Mouse (Mus musculus) layer of hippocampus, adult 6 months (tissue): ENCODE measurements around the gene Mup4. TPM values are rescaled to one million over a fixed set of nuclear protein-coding genes. Genes with fewer than 3 reads are reported as not detected.

Experiments
- long read RNA-seq, 2 experiments: library from polyadenylated mRNA; unstranded; transcript quantifications; one replicate each; pipeline ENCODE4 v2.0.0; 2019 to 2020
- polyA plus RNA-seq: library from polyadenylated mRNA; unstranded; fragments of <200 nt; fragmentation: Nextera tagmentation; gene quantifications from 2 replicates; pipeline ENCODE4 v1.2.3, GENCODE M21; 2021

The Mup4 gene
- polyA plus RNA-seq = not detected in 2 replicates
- long read RNA-seq, experiment 1 = 0 reads
- long read RNA-seq, experiment 2 = 0 reads

DNA sequence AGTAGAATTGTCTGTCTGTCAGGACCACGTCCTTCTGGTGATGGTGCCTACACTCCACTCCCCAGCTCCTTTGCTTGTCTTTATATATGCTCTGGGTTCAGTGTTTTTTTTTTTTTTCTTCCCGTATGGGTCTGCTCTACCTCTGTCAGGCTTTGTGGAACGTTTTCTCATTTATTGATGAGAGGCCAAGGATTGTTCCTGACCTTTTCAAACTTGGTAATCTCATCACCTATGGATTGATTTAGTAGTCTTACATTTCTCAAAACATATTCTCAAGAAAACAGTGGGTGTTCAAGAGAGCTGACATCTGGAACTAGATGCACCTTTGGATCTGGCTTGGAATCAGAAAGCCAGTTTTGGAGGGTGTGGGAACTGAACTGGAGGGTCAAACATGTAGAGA, at the start of gene Mup4:
Gene Mup4 (minus strand): TSS at position 101 of the 400 bp plus-strand sequence.

DNA sequence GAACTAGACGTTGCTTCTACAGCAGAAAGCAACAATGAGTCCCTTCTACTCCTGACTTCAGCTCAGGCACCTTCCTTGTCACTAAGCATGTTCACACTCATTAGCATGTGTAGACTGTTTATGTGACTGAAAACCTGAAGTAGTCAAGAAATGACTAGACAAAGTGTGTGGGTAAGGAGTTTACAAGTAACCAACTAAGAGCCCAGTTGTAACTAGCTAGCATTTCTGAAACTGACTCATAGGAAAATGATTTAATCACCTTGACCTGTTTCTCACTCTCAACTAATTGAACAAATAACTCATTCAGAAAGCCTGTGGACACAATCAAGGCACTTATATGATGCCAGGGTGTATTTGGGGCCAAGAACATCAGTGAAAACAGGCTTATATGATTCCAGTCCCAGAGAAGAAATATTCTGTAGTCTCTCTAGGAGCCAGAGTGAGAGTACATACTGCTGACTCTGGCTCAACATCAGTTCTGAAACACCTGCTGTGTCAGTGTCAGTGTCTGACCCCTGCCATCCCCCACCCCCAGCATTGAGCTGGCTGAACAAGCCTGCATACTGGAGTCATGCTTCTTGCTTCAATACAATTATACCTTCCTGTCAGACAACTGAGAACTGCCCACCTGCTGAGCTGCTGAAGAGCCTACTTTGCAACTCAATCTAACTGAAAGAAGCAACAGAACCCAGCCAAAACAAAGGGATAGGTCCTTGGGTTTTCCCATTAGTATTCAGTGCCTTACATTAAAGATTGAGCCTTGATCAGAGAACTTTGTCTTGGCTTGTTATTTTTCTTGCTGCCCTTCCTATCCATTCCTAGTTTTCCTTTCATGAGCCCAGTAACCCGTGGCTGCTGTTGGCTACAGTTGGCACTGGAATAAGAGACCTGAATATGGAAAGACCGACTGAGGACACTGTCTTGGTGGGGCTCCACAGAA, 3.2 kb upstream of the Mup4 start, which contains the start of gene Mup6:
Gene Mup6 (plus strand): TSS at position 890 of the 940 bp plus-strand sequence.

DNA sequence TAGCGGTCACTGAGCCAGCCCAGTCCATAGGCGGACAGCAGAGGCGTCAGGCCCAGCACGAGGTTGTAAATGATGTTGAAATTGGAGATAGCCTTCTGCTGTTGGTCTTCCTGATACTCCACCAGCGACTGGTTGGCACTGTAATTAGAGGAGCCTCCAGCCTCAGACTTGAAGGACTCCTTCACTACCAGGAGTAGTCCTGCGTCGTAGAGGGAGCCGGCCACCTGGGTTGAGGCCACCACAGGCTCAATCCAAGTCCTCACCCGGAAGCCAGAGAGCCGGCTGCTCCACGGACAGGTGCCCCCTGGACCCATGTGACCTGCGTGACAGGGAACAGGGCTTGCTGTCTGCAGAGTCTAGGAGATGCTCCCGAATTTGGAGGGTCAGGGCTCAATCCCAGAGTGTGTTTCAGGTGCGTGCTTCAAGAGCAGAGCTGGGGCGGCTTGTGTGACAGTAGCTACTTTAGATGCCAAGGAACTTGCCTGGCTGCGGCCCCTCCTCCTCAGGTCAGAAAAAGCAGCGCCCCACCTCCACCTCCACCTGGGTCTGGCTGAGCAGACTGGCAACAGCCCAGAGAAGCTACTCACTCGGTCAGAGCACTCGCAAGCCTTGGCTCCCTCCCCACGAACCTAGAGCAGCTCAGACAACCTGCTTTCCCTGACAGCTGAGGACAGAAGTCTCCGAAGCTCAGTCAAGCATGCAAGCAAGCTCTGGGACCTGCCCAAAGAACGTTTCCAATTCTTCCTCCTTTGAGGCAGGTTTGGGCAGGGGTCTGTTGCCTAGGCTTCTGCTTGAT, 45.7 kb downstream of the Mup4 start, which contains the start of gene Slc46a2:
Gene Slc46a2 (minus strand): TSS at position 449 of the 796 bp plus-strand sequence.

Other genes with a start within 250 kb of the Mup4 start
- 15.1 and 16.6 TPM in 2 replicates for gene Inip, start 159.1 kb downstream of the Mup4 start, polyA plus RNA-seq
- gene Snx30, start 154.9 kb downstream of the Mup4 start, polyA plus RNA-seq = 5.7 and 6.9 TPM in 2 replicates
- not detected in 2 replicates for gene Slc46a2, start 45.7 kb downstream of the Mup4 start, polyA plus RNA-seq
- gene Mup6, start 3.6 kb upstream of the Mup4 start, polyA plus RNA-seq = not detected in 2 replicates
- not detected in 2 replicates for gene Mup7, start 109.8 kb upstream of the Mup4 start, polyA plus RNA-seq
- gene Mup2, start 193.6 kb upstream of the Mup4 start, polyA plus RNA-seq = not detected in 2 replicates